Mouse (Mus musculus) heart, embryonic 14.5 days (tissue): Measurements from ENCODE around the gene Smurf2. TPM values are rescaled to one million over a fixed set of nuclear protein-coding genes. Genes with fewer than 3 reads are reported as not detected.

Experiments used
- ATAC-seq: fragments of 200-750 bp; cut with Nextera tagmentation; 2 replicates; pipeline ENCODE4 v1.8.0; 2017; ENCODE audit warnings: low read depth, moderate TSS enrichment; ENCODE audit not compliant: insufficient number of reproducible peaks, insufficient read depth, low FRiP score
- H3K27ac ChIP-seq, 2 experiments: fragments of 200-500 bp in 1 of 2; fragments of 300-500 bp in 1 of 2; sonication (generic) in 1 of 2; replicated peaks in 1 of 2; 2 replicates each; pipeline ENCODE4 v1.5.1; 2012 to 2014; ENCODE audit warnings: low read depth in 2 of 2, low read length in 2 of 2, control low read depth in 1 of 2, mild to moderate bottlenecking in 1 of 2, mixed read lengths in 1 of 2; ENCODE audit not compliant: control insufficient read depth in 1 of 2, insufficient read depth in 1 of 2
- H3K27me3 ChIP-seq: fragments of 300-500 bp; sonication (generic); 2 replicates; pipeline ENCODE4 v1.6.1; 2014; ENCODE audit warnings: mild to moderate bottlenecking, low read length, control low read depth; ENCODE audit not compliant: control insufficient read depth, insufficient read depth
- H3K36me3 ChIP-seq: fragments of 300-500 bp; sonication (generic); 2 replicates; pipeline ENCODE4 v1.6.1; 2014; ENCODE audit warnings: mild to moderate bottlenecking, control low read depth, low read length, mixed read lengths; ENCODE audit not compliant: control insufficient read depth, insufficient read depth
- H3K4me1 ChIP-seq, 2 experiments: fragments of 200-500 bp in 1 of 2; fragments of 300-500 bp in 1 of 2; sonication (generic) in 1 of 2; 2 replicates each; pipeline ENCODE4 v1.6.1; 2012 to 2014; ENCODE audit warnings: low read length in 2 of 2, control low read depth in 1 of 2, mixed read lengths in 1 of 2; ENCODE audit not compliant: control insufficient read depth in 2 of 2, insufficient read depth in 2 of 2
- H3K4me2 ChIP-seq: fragments of 300-500 bp; sonication (generic); 2 replicates; pipeline ENCODE4 v1.6.1; 2014; ENCODE audit warnings: mild to moderate bottlenecking, low read length
- H3K4me3 ChIP-seq, 2 experiments: fragments of 200-500 bp in 1 of 2; fragments of 300-500 bp in 1 of 2; sonication (generic) in 1 of 2; 2 replicates each; pipeline ENCODE4 v1.5.1; 2012 to 2014; ENCODE audit warnings: low read length in 2 of 2, mild to moderate bottlenecking in 2 of 2, control low read depth in 1 of 2, low read depth in 1 of 2, moderate library complexity in 1 of 2; ENCODE audit not compliant: control insufficient read depth in 1 of 2, insufficient read depth in 1 of 2
- H3K9ac ChIP-seq: fragments of 300-500 bp; sonication (generic); 2 replicates; pipeline ENCODE4 v1.6.1; 2014; ENCODE audit warnings: mild to moderate bottlenecking, low read length
- H3K9me3 ChIP-seq: fragments of 300-500 bp; sonication (generic); 2 replicates; pipeline ENCODE4 v1.6.1; 2016; ENCODE audit warnings: low read length, control low read depth; ENCODE audit not compliant: control insufficient read depth
- whole genome bisulfite sequencing: fragments of 180-500 bp; shearing (Covaris S2); extraction: QIAGEN DNeasy Blood & Tissue Kit; methylation state at CpG from one replicate; pipeline ENCODE4 v1.1.7; 2014; 5-methylcytosine and 5-hydroxymethylcytosine counted together
- microRNA-seq: library from miRNA; unstranded; fragments of <30 nt; microRNA quantifications from one replicate; pipeline ENCODE4, GENCODE M21; 2016
- polyA plus RNA-seq: library from polyadenylated mRNA; unstranded; fragments of >200 nt; fragmentation: Nextera tagmentation; extraction: Ambion mirVana; gene quantifications from 2 replicates; pipeline ENCODE4 v1.2.1, GENCODE M21; 2014

Smurf2 gene
- polyA plus RNA-seq, 1 experiment from 2014 or later, result 17.4 TPM

- no peak overlapping the region for H3K9ac ChIP-seq
- no peaks in the 10 kb centered on the region for H3K9me3 ChIP-seq
- no peaks in the 10 kb centered on the region for H3K27me3 ChIP-seq
- H3K4me2 ChIP-seq, result no peak overlapping the region
- H3K4me1 ChIP-seq, result peaks cover 0 to 13% of the 10 kb centered on the region in 2 experiments; a peak in 1 of 4 replicates
- H3K27ac ChIP-seq, result no peak overlapping the region
- 93% methylated on average over 4 of the region's 4 CpGs for WGBS
- H3K36me3 ChIP-seq, result peaks cover 75% of the 10 kb centered on the region
- H3K4me3 ChIP-seq, result no peak overlapping the region
- ATAC-seq, result no peak
These were observed 143.6 kb downstream of the Smurf2 start for GRCm38 (mm10) chr11:106776960-106777359.

- Histone ChIP-seq H3K27me3 (no peaks in the 10 kb centered on the region), H3K36me3 (peaks cover 85% of the 10 kb centered on the region), H3K9ac (no peak overlapping the region), H3K4me2 (no peak overlapping the region), H3K27ac (no peak overlapping the region), H3K9me3 (no peaks in the 10 kb centered on the region), H3K4me3 (no peak overlapping the region), H3K4me1 (peaks cover 0 to 7% of the 10 kb centered on the region in 2 experiments; a peak in 1 of 4 replicates)
- no peak for ATAC-seq
- WGBS, result 93% methylated on average over 9 of the region's 9 CpGs
These were observed 147.5 kb downstream of the Smurf2 start for GRCm38 (mm10) chr11:106773061-106773460.

GRCm38 (mm10) chr11:106770195-106770974 is 150.1 kb downstream of the Smurf2 start:
- H3K4me1 ChIP-seq, result no peaks in the 10 kb centered on the region
- 93% methylated on average over 9 of the region's 9 CpGs for WGBS
- H3K4me3 ChIP-seq, result no peak overlapping the region
- H3K9ac ChIP-seq, result no peak overlapping the region
- ATAC-seq, result no peak
- H3K27me3 ChIP-seq, result no peaks in the 10 kb centered on the region
- no peak overlapping the region for H3K27ac ChIP-seq
- H3K9me3 ChIP-seq, result peaks cover 6% of the 10 kb centered on the region; the same call in 1 of the 2 replicates
- peaks cover 93% of the 10 kb centered on the region for H3K36me3 ChIP-seq
- no peak overlapping the region for H3K4me2 ChIP-seq

Small RNAs within 50 kb of the gene (microRNA-seq; reads per million reads assigned to microRNA genes)
- gene Gm25994, result not detected
- not detected for gene Gm27322
- gene Mir3064, result 7.3 reads per million, percentile 19 among the genes with 10 or more reads in this experiment

Other genes with a start within 250 kb of the Smurf2 start
- gene Pecam1, start 170.1 kb downstream of the Smurf2 start, polyA plus RNA-seq, result 69.9 and 79.5 TPM in 2 replicates
- gene Milr1, start 169.5 kb downstream of the Smurf2 start, polyA plus RNA-seq, result 1.6 and 2.0 TPM in 2 replicates
- 7.4 and 10.0 TPM in 2 replicates for gene Polg2, start 141.2 kb downstream of the Smurf2 start, polyA plus RNA-seq
- 232 and 251 TPM in 2 replicates for gene Ddx5, start 131.5 kb downstream of the Smurf2 start, polyA plus RNA-seq
- 12.9 and 14.4 TPM in 2 replicates for gene Cep95, start 131.5 kb downstream of the Smurf2 start, polyA plus RNA-seq
- gene Kpna2, start 78.8 kb upstream of the Smurf2 start, polyA plus RNA-seq, result 228 and 258 TPM in 2 replicates
- 3.1 and 4.1 TPM in 2 replicates for gene 1810010H24Rik, start 105.0 kb upstream of the Smurf2 start, polyA plus RNA-seq
- gene Bptf, start 211.4 kb upstream of the Smurf2 start, polyA plus RNA-seq, result 25.6 and 31.3 TPM in 2 replicates